In the genomic region with DNA sequence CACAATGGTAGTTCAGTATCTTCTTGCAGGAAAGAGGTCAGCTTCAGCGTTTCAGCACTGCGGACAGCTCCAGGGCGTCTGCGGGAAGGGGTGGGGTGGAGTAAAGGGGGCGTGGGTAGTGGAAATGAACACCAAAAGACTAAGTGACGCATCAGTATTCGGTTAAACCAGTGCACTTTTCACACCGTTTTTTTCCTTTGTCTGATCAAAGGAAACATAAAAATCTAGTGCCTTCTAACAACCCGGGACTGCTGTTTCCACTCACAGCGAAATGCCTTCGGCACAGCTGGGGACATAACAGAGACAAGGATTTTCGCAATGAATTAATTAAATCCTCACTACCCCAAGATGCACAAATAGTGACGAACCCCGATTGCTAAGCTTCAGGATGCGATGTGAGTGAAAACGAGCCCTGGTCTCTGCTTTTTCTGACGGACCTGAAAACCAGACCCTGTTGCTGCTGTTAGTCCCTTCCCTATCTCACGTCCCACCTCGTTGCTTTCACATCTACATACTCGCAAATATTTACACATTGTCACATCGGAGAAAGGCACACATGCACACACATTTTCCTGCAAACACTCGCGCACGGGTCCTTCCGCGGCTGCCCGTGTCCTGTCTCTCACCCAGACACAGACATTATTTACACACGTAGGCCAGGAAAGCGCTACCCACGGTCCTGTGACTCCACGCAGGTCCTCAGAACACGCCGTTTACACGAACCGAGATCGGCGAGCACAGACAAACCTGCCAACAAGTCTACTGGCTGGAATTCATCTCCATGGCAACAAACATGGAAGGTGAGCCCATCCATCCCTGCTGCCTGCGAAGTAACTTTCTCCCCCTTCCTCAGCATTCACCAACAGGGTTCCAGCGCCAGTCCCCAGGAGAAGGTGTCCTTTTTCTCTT, we compare ENCODE assay signal across 8 mouse cellular contexts. TPM values are rescaled to one million over a fixed set of nuclear protein-coding genes. Genes with fewer than 3 reads are reported as not detected.
DNase-seq lines count a peak whose midpoint lies in the region; ATAC-seq and TF ChIP-seq lines count a peak whose summit lies in the region.

A gene (plus strand): TSS at position 790 of the 909 bp plus-strand sequence.

- in situ Hi-C loops in Patski (cut with MboI; ENCODE audit: low pct_unique_long_range_greater_than_20kb): no loop called here

- H3K27ac ChIP-seq in gastrocnemius, adult 2 months: no peak within 1 kb of the TSS
- peak within 1 kb of the TSS; percentile 81 for H3K27ac ChIP-seq in hindbrain, postnatal 0 days

- peaks cover 63% of the 10 kb centered on the region for H3K27me3 ChIP-seq in Patski
- no peaks in the 10 kb centered on the region for H3K27me3 ChIP-seq in hindbrain, postnatal 0 days (ENCODE audit: insufficient read depth, low read length)

- TF ChIP-seq CTCF in Patski (IDR thresholded peaks at IDR 0.05): no peak
- no peak for TF ChIP-seq CTCF in gastrocnemius, adult 2 months (IDR thresholded peaks at IDR 0.05)
- no peak for TF ChIP-seq CTCF in hindbrain, postnatal 0 days (IDR thresholded peaks at IDR 0.05; ENCODE audit: low read depth)

- H3K36me3 ChIP-seq in hindbrain, postnatal 0 days (ENCODE audit: insufficient read depth, low read length): no peaks in the 10 kb centered on the region

- intact Hi-C loops in gastrocnemius, adult 2 months (cut with DNase I): no loop called here

- peak within 1 kb of the TSS; percentile 71 for H3K4me2 ChIP-seq in hindbrain, postnatal 0 days (ENCODE audit: low read depth, low read length)

- H3K4me1 ChIP-seq in hindbrain, postnatal 0 days (ENCODE audit: insufficient read depth, low read length): peaks cover 4% of the 10 kb centered on the region; the same call in 1 of the 2 replicates

- no peaks in the 10 kb centered on the region for H3K9me3 ChIP-seq in hindbrain, postnatal 0 days (ENCODE audit: low read length)

- H3K4me3 ChIP-seq in gastrocnemius, adult 2 months: no peak within 1 kb of the TSS
- H3K4me3 ChIP-seq in hindbrain, postnatal 0 days (ENCODE audit: low read length): peak within 1 kb of the TSS; percentile 47

- CTCF ChIA-PET in Patski (lab: Charles Lee): interaction anchor here (1.2 to 1.7 kb wide), 2 partner anchors 11 to 69 kb away, joined by 3 to 5 read pairs; no protein-coding TSS in a partner anchor

- H3K9ac ChIP-seq in hindbrain, postnatal 0 days (replicated peaks; ENCODE audit: low read length): peak within 1 kb of the TSS; percentile 62

- WGBS in hindbrain, postnatal 0 days: under 1% methylated on average over 39 of the region's 39 CpGs

- peak; percentile 84 for ATAC-seq in Patski
- peak; percentile 91 for ATAC-seq in hindbrain, postnatal 0 days

- POLR2A ChIA-PET in Patski (lab: Charles Lee): no interaction called here

- no peak for DNase-seq in Patski (ENCODE audit: low read depth, low spot score)
- DNase-seq in cerebellum, postnatal 10 days: peak; percentile 50 to 54
- DNase-seq in gastrocnemius, adult 2 months: peak; percentile 72
- DNase-seq in hindbrain, postnatal 0 days (ENCODE audit: low spot score): peak; percentile 78
- DNase-seq in left cerebral cortex, adult 11 months (ENCODE audit: low spot score): peak; percentile 26
- DNase-seq in lung, postnatal 36 days: peak; percentile 74
- peak; percentile 8 for DNase-seq in retina, postnatal 7 days (ENCODE audit: low read depth, low spot score)
- peak; percentile 96 for DNase-seq in thymus, postnatal 4 days

RNA-seq across cellular contexts. Expression of the gene that starts here (rescaled TPM):
- not detected for polyA plus RNA-seq in Patski (2021)
- not detected for total RNA-seq in gastrocnemius, adult 2 months (2021)
- total RNA-seq in hindbrain, postnatal 0 days (2014; rRNA removed): 10.2 and 10.9 TPM in 2 replicates
- polyA plus RNA-seq in hindbrain, postnatal 0 days (2015; fragmentation: Nextera tagmentation; extraction: Ambion mirVana): 37.6 and 39.4 TPM in 2 replicates

Comparison
In these comparisons a context has a peak if more than half of its experiments do, and no peak if none do; other contexts are left out.
1. RNA of the gene that starts here (total RNA-seq): 10.2 to 10.9 TPM in hindbrain, postnatal 0 days; not detected in gastrocnemius, adult 2 months; every median in the first group is over 10 times any median in the second.
2. RNA of the gene that starts here (polyA plus RNA-seq): 37.6 to 39.4 TPM in hindbrain, postnatal 0 days; not detected in Patski (single experiment); every median in the first group is over 10 times any median in the second.
3. Peak in ATAC-seq in Patski; RNA of the gene not detected or under 1 TPM.
4. Peak in DNase-seq in gastrocnemius, adult 2 months; RNA of the gene not detected or under 1 TPM.